Mouse (Mus musculus) left cerebral cortex, adult 2 months (tissue): ENCODE measurements at regions not wholly inside any gene's neighbourhood (a gene's known extent, or its start where the extent isn't known, plus 50 kb on each side); places are given as distances from the start of the nearest gene placed in this dataset.
"Not testable (repeated sequence)": the region's sequence is repeated elsewhere in the genome, so short reads cannot be mapped to it uniquely, and the experiment has no call there.

Experiments used
- DNase-seq, 2 experiments: peaks; one replicate each; pipeline ENCODE4 v3.0.0; 2021 to 2022; ENCODE audit warnings: low spot score in 2 of 2, mixed read lengths in 1 of 2; ENCODE audit errors: extremely low spot score in 1 of 2
- H3K27ac ChIP-seq: fragments of 200-600 bp; 2 replicates; pipeline ENCODE4 v1.8.1; 2022
- H3K4me3 ChIP-seq: fragments of 200-600 bp; 2 replicates; pipeline ENCODE4 v1.8.1; 2022
- CTCF ChIP-seq: fragments of 200-600 bp; IDR thresholded peaks from 2 replicates; pipeline ENCODE4 v1.8.1; 2022; ENCODE audit warnings: antibody characterized with exemption, mild to moderate bottlenecking, moderate library complexity
- intact Hi-C: fragments of 180-260 bp; cut with DNase I; formaldehyde crosslinking; loops from one replicate; pipeline ENCODE4 v1.15.1; 2025

DNA sequence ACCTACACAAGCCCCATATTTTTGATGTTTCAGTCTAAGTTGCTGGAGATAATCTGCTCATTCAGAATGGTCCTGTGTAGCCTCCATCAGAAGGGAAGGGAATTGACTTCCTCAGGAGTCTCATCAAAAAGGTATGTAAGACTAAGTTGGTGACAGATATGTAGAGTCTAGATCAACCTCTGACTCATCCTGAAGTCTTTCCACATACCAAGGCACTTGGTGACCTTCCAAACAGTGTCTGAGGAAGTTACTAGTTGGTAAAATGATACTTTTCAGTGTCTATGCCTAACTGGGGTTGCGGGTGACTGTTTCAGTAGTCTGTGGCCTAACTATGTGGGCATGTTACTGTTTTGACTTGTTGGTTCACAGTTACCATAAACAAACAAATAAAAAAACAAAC is 133.0 kb upstream of the Plcb4 start:
- TF ChIP-seq CTCF: no peak
- no peak overlapping the region for H3K27ac ChIP-seq
- H3K4me3 ChIP-seq: no peak overlapping the region
- intact Hi-C loops: no loop called here
- no peak for DNase-seq

- no peak overlapping the region for H3K27ac ChIP-seq
- intact Hi-C loops: no loop called here
- TF ChIP-seq CTCF: no peak
These were observed 129.2 kb upstream of the Plcb4 start for GRCm38 (mm10) chr2:135529619-135530018.

DNA sequence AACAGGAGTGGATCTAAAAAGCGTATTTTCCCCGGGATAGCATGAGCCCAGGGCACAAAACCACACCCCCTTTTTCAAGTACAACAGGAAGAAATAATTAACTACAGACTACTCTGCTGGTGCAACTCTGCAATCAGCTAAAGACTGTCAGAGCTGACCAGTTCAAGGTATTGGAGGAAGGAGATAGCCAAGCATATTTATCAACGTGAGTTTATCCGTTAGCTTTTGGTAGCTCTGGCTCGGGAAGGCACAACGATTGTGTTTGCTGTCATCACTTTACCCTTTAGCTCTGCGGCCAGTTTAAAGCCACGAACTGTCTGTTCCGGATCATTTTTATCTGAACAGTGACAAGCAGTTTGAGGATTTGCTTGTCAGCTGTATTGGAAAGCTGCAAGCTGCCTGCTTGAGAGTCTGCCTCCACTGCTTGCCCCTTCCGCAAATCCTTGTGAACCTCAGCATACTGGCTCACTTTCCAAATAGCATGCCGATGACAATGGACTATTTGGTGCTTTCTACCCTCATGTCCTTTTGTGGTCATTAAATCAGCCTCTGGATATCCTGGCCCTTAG is 122.4 kb upstream of the Plcb4 start:
- H3K27ac ChIP-seq: no peak overlapping the region
- DNase-seq: no peak
- H3K4me3 ChIP-seq: no peak overlapping the region
- intact Hi-C loops: no loop called here
- no peak for TF ChIP-seq CTCF

More at GRCm38 (mm10) chr2:135529619-135530018, 129.2 kb upstream of the Plcb4 start:
- no peak for DNase-seq
- no peak overlapping the region for H3K4me3 ChIP-seq

- no peak for TF ChIP-seq CTCF
These were observed 120.8 kb upstream of the Plcb4 start for GRCm38 (mm10) chr2:135538022-135538421.

DNA sequence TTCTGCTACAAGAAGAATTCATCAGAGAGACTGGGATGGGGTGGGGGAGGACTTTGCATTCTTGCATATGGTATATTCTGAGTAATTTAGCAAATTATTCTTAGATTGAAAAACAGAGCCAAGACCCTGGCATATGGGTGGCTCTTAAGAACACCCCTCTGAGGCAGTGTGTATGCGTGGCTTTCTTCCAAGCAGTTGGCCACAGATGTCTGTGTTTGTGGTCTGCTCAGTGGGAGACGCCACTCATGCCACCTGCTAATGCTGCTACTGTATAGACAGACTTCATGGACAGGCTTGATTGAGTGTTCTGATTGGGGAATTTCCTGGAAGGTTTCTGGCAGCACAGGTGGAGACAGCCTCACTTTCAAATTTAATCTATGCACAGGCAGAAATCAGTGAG is 117.8 kb upstream of the Plcb4 start:
- H3K4me3 ChIP-seq: no peak overlapping the region
- no peak for TF ChIP-seq CTCF
- DNase-seq: peak in 1 of 2 experiments; percentile 20
- intact Hi-C loops: no loop called here
- H3K27ac ChIP-seq: no peak overlapping the region

More at GRCm38 (mm10) chr2:135538022-135538421, 120.8 kb upstream of the Plcb4 start:
- intact Hi-C loops: no loop called here
- Histone ChIP-seq H3K4me3 (no peak overlapping the region), H3K27ac (no peak overlapping the region)
- no peak for DNase-seq

DNA sequence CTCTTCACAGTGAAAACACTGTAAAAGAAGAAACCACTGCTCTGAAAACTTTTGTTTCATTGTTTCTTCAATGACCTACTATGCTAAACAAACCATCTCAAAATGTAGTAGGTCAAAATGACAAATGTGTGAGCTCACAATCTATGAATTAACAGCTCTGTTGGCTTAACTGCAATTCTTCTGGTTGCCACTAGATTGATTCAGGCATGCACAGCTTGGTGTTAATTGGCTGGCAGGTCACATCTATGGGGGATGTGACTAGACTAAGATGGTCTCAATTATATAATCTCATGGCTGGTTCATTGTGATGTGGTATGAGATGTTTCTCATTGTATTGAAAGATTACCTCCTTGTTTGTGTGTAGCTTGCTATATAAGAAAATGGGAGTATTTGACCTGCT is 116.9 kb upstream of the Plcb4 start:
- no peak for DNase-seq
- intact Hi-C loops: no loop called here
- Histone ChIP-seq H3K4me3 (no peak overlapping the region), H3K27ac (no peak overlapping the region)
- TF ChIP-seq CTCF: peak; percentile 13

GRCm38 (mm10) chr2:135544882-135545281 is 113.9 kb upstream of the Plcb4 start:
- DNase-seq: no peak
- intact Hi-C loops: no loop called here
- TF ChIP-seq CTCF: no peak
- no peak overlapping the region for H3K4me3 ChIP-seq
- H3K27ac ChIP-seq: no peak overlapping the region

DNA sequence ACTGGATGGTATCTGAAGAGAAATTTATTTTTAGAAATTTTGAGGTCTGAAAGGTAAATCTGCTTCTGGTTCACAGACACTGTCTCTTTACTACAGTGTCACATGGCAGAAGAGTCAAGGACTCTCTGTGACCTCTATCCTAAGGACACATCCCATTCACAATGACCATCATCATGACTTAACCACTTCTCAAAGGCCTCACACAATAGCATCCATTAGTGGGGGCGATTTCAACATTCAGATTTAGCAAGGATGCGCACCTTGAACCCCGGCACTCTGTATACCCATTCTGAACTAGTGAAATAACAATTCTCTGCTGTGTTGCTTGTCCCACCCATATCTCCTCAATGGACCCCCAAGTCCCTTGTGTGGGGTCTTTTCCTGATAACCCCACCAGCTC is 110.8 kb upstream of the Plcb4 start:
- H3K4me3 ChIP-seq: no peak overlapping the region
- intact Hi-C loops: no loop called here
- no peak for TF ChIP-seq CTCF
- no peak for DNase-seq
- no peak overlapping the region for H3K27ac ChIP-seq

- intact Hi-C loops: no loop called here
- Histone ChIP-seq H3K4me3 (no peak overlapping the region), H3K27ac (no peak overlapping the region)
- peak; percentile 12 for TF ChIP-seq CTCF
- DNase-seq: no peak
These were observed 105.8 kb upstream of the Plcb4 start for GRCm38 (mm10) chr2:135553031-135553430.

GRCm38 (mm10) chr2:135558026-135558425 is 100.8 kb upstream of the Plcb4 start:
- H3K4me3 ChIP-seq, DNase-seq, intact Hi-C loops, H3K27ac ChIP-seq: not testable (repeated sequence)

DNA sequence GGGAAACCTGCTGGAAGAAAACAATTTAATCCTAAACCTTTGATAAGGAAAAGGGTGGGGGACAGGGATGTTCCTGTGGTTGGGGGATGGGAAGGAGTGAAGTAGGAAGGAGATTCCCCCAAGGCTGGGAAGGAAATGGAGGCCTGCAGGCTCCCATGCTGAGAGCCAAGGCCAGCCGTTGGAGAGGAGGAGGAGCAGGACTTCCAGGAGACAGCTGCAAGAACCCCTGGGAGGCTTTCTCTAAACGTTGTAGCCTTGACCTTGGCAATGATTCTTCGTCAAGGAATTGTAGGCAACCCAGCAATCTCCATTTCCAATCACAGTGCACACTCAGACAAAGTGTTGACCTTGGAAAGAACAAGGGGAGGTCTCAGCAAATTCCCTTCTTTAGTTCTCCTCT is 99.5 kb upstream of the Plcb4 start:
- no peak for TF ChIP-seq CTCF
- Histone ChIP-seq H3K4me3 (no peak overlapping the region), H3K27ac (no peak overlapping the region)
- intact Hi-C loops: no loop called here
- DNase-seq: no peak

DNA sequence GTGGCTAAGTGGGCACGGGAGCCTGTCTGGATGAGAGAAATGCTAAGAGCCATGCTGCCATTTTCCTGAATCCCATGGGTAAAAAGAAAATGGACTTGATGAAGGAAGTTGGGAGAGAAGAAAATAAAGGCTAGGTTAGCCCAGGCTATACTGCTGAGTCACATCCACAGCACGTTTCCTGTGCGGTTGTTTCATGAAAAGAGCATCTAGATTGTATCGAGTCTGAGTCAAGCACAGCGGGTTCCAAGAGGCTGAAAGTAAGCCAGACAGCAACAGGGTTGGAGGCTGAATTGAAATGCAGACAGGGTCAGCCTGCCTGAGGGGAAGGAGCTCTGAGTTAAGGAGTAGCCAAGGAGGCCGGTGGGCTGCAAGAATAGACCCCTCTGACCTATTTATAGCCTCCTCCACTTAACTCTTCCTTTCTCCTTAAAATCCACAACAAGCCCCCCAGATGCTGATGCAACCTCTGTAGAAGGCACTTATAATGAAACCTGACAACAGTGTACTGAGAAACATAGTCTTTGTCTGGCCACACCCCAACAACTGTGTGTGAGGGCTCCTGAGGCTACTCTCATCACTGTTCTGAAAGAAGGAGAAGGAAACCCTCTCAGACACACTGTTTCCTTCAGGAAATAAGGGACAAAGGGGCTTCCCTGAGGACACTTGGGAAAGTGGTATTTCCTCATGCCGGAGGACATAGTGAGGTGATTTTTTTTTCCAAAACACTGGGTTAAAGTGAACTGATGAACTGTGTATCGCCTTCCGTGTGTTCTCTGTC is 98.7 kb upstream of the Plcb4 start:
- intact Hi-C loops: no loop called here
- no peak overlapping the region for H3K4me3 ChIP-seq

DNA sequence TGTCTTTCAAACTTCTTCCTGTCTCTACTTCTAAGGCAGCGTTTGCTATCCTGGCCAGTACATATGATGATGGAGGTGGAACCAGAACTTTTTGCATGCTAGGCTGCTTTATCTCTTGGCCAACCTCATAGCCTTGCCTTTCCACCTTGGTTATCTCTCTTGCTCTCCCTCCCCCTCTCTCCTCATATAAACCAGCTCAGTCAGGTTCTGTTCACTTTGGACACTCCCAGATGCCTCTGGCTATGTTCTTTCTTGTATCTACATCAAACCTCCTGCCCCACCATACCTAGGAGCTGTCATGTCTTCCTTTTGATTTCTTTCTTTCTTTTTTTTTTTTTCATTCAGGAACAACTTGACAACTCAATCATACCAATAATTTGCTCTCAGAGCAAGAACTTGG is 98.0 kb upstream of the Plcb4 start:
- intact Hi-C loops: no loop called here
- no peak overlapping the region for H3K27ac ChIP-seq
- H3K4me3 ChIP-seq: no peak overlapping the region
- no peak for TF ChIP-seq CTCF
- no peak for DNase-seq

More for the DNA sequence above, 98.7 kb upstream of the Plcb4 start:
- no peak overlapping the region for H3K27ac ChIP-seq
- no peak for DNase-seq
- no peak for TF ChIP-seq CTCF
